Mouse (Mus musculus) small intestine, adult 2 months (tissue): Measurements from ENCODE around the gene Dab2ip. TPM values are rescaled to one million over a fixed set of nuclear protein-coding genes. Genes with fewer than 3 reads are reported as not detected.

ENCODE experiments used
- H3K27ac ChIP-seq: fragments of 200-500 bp; 2 replicates; pipeline ENCODE4 v1.5.1; 2012; ENCODE audit warnings: low read depth, low read length, control low read depth, inconsistent platforms; ENCODE audit not compliant: insufficient read depth
- H3K27me3 ChIP-seq: fragments of 200-500 bp; 2 replicates; pipeline ENCODE4 v1.6.1; 2012; ENCODE audit warnings: mild to moderate bottlenecking, moderate library complexity, low read length, inconsistent platforms; ENCODE audit not compliant: control insufficient read depth, insufficient read depth
- H3K36me3 ChIP-seq: fragments of 200-500 bp; 2 replicates; pipeline ENCODE4 v1.6.1; 2012; ENCODE audit warnings: mild to moderate bottlenecking, low read length, control low read depth, inconsistent platforms; ENCODE audit not compliant: control insufficient read depth, insufficient read depth
- H3K4me1 ChIP-seq: fragments of 200-500 bp; 2 replicates; pipeline ENCODE4 v1.6.1; 2012; ENCODE audit warnings: low read length, inconsistent platforms, mixed read lengths; ENCODE audit not compliant: control insufficient read depth, insufficient read depth, insufficient read length
- H3K4me3 ChIP-seq: fragments of 200-500 bp; 2 replicates; pipeline ENCODE4 v1.5.1; 2012; ENCODE audit warnings: low read depth, mild to moderate bottlenecking, control low read depth, inconsistent platforms, low read length, moderate library complexity
- CTCF ChIP-seq: fragments of 200-500 bp; IDR thresholded peaks from 2 replicates; pipeline ENCODE4 v1.5.1; 2012; ENCODE audit warnings: low read depth, mild to moderate bottlenecking, control low read depth, inconsistent platforms, low read length, moderate library complexity, mixed read lengths; ENCODE audit not compliant: insufficient replicate concordance, insufficient read length; ENCODE audit errors: extremely low read depth
- POLR2A ChIP-seq: fragments of 200-500 bp; IDR thresholded peaks from 2 replicates; pipeline ENCODE4 v1.6.1; 2012; ENCODE audit warnings: low read depth, mild to moderate bottlenecking, control low read depth, inconsistent platforms, low read length, moderate library complexity
- WGBS: fragments of 180-500 bp; shearing (Covaris S2); methylation state at CpG from one replicate; pipeline ENCODE4 v1.1.7; 2018; 5-methylcytosine and 5-hydroxymethylcytosine counted together
- polyA plus RNA-seq: library from polyadenylated mRNA; depleted of rRNA; stranded (reverse); fragments of >200 nt; gene quantifications from 2 replicates; pipeline ENCODE4 v1.2.3, GENCODE M21; 2012

Gene Dab2ip
- polyA plus RNA-seq, 1 experiment: 140 TPM

GRCm38 (mm10) chr2:35676075-35676665 lies 118.1 kb downstream of the Dab2ip start:
- 11% methylated on average over 5 of the region's 5 CpGs for WGBS
- H3K36me3 ChIP-seq: no peaks in the 10 kb centered on the region
- H3K27ac ChIP-seq: peak overlapping the region; percentile 59
- no peak for TF ChIP-seq CTCF
- no peak for TF ChIP-seq POLR2A
- no peaks in the 10 kb centered on the region for H3K27me3 ChIP-seq
- peaks cover 49% of the 10 kb centered on the region for H3K4me1 ChIP-seq
- H3K4me3 ChIP-seq: no peak overlapping the region

GRCm38 (mm10) chr2:35677855-35678254 lies 119.8 kb downstream of the Dab2ip start:
- Histone ChIP-seq H3K4me3 (no peak overlapping the region), H3K27ac (no peak overlapping the region), H3K4me1 (peaks cover 56% of the 10 kb centered on the region), H3K36me3 (no peaks in the 10 kb centered on the region), H3K27me3 (no peaks in the 10 kb centered on the region)
- no peak for TF ChIP-seq CTCF
- TF ChIP-seq POLR2A: no peak
- WGBS: 56% methylated on average over 8 of the region's 8 CpGs

GRCm38 (mm10) chr2:35678440-35678839 lies 120.4 kb downstream of the Dab2ip start:
- Histone ChIP-seq H3K4me3 (no peak overlapping the region), H3K27me3 (no peaks in the 10 kb centered on the region), H3K4me1 (peaks cover 56% of the 10 kb centered on the region), H3K27ac (no peak overlapping the region), H3K36me3 (no peaks in the 10 kb centered on the region)
- WGBS: 63% methylated on average over 4 of the region's 4 CpGs
- TF ChIP-seq POLR2A (no peak), CTCF (no peak)

GRCm38 (mm10) chr2:35679812-35680672 lies 122.0 kb downstream of the Dab2ip start:
- H3K4me3 ChIP-seq: no peak overlapping the region
- peak overlapping the region; percentile 65 for H3K27ac ChIP-seq
- H3K36me3 ChIP-seq: no peaks in the 10 kb centered on the region
- H3K4me1 ChIP-seq: peaks cover 56% of the 10 kb centered on the region
- TF ChIP-seq POLR2A: no peak
- TF ChIP-seq CTCF: no peak
- WGBS: 18% methylated on average over 10 of the region's 10 CpGs
- no peaks in the 10 kb centered on the region for H3K27me3 ChIP-seq

GRCm38 (mm10) chr2:35680833-35681232 lies 122.8 kb downstream of the Dab2ip start:
- TF ChIP-seq CTCF (no peak), POLR2A (no peak)
- peaks cover 51% of the 10 kb centered on the region for H3K4me1 ChIP-seq
- no peaks in the 10 kb centered on the region for H3K36me3 ChIP-seq
- no peaks in the 10 kb centered on the region for H3K27me3 ChIP-seq
- 14% methylated on average over 6 of the region's 6 CpGs for WGBS
- H3K27ac ChIP-seq: peak overlapping the region; percentile 65
- no peak overlapping the region for H3K4me3 ChIP-seq

- H3K36me3 ChIP-seq: no peaks in the 10 kb centered on the region
- 16% methylated on average over 3 of the region's 3 CpGs for WGBS
- peaks cover 52% of the 10 kb centered on the region for H3K4me1 ChIP-seq
- TF ChIP-seq POLR2A (no peak), CTCF (no peak)
- H3K4me3 ChIP-seq: no peak overlapping the region
- no peaks in the 10 kb centered on the region for H3K27me3 ChIP-seq
- no peak overlapping the region for H3K27ac ChIP-seq
Measured at GRCm38 (mm10) chr2:35684005-35684404, 125.9 kb downstream of the Dab2ip start.

- Histone ChIP-seq H3K36me3 (no peaks in the 10 kb centered on the region), H3K27ac (no peak overlapping the region), H3K4me1 (peaks cover 58% of the 10 kb centered on the region), H3K27me3 (no peaks in the 10 kb centered on the region), H3K4me3 (no peak overlapping the region)
- WGBS: 55% methylated on average over 9 of the region's 9 CpGs
- TF ChIP-seq CTCF: no peak
- TF ChIP-seq POLR2A: no peak
Measured at GRCm38 (mm10) chr2:35684735-35685312, 126.8 kb downstream of the Dab2ip start.
